Mouse (Mus musculus) stomach, postnatal 0 days (tissue): ENCODE results near the gene Pde1c.

ENCODE experiments used
- CTCF ChIP-seq: IDR thresholded peaks from 2 replicates; pipeline ENCODE4 v1.5.1; 2016; ENCODE audit warnings: antibody characterized with exemption, low read depth, mild to moderate bottlenecking, moderate library complexity
- EP300 ChIP-seq: optimal IDR thresholded peaks from 2 replicates; pipeline ENCODE3; 2016; ENCODE audit warnings: antibody characterized with exemption

DNA sequence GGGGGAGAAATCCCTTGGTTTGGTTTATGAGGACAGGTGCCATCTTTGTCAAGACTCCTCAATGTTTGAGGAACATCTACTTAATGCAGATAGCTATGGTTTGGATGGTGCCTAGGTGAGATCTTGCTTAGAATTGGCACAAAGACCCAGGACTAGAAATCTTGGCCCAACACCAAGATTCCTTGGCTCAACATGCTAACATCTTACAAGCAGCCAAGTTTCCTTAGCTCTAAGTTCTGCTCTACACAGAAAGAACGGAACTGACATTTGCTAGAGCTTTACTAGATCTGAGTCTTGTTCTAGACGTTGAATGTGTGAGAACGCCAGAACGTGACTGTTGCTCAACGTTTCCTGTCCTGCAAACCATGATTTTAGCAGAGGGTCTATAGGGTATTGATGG lies 540.9 kb downstream of the Pde1c start:
- TF ChIP-seq CTCF, result no peak
- no peak for TF ChIP-seq EP300
